Mouse (Mus musculus) mouse trophoblast stem cell (cell line): Measurements from ENCODE around the gene Gxylt2.

Source experiments
- in situ Hi-C, 2 experiments: fragments of 300-500 bp; cut with MseI, MboI; formaldehyde crosslinking; loops; 2 replicates in 1 of 2; 3 replicates in 1 of 2; pipeline ENCODE4 v1.15.1; 2025

Gxylt2 gene

GRCm38 (mm10) chr6:100848682-100849375 is 144.3 kb downstream of the Gxylt2 start:
- in situ Hi-C loops: no loop called here

- in situ Hi-C loops: no loop called here
Measured at GRCm38 (mm10) chr6:100850671-100851081, 146.1 kb downstream of the Gxylt2 start.

DNA sequence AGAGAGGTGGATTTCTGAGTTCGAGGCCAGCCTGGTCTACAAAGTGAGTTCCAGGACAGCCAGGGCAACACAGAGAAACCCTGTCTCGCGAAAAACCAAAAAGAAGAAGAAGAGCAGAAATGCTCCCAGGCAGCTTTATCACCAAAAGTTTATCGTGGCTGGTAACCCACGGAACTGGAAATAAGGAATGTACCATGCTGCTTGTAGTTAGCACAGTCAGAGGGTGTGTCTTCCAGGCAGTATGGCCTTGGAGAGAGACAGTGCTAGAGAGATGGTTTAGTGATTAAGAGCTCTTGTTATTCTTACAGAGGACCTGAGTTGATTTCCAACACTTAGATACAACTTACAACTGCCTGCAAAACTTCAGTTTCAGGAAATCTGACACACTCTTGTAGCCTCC is 146.5 kb downstream of the Gxylt2 start:
- in situ Hi-C loops: no loop called here
